Mouse (Mus musculus): Measurements from ENCODE around the gene Radil. TPM values are rescaled to one million over a fixed set of nuclear protein-coding genes. Genes with fewer than 3 reads are reported as not detected.

Gene Radil
- total RNA-seq (2023) = not detected

DNA sequence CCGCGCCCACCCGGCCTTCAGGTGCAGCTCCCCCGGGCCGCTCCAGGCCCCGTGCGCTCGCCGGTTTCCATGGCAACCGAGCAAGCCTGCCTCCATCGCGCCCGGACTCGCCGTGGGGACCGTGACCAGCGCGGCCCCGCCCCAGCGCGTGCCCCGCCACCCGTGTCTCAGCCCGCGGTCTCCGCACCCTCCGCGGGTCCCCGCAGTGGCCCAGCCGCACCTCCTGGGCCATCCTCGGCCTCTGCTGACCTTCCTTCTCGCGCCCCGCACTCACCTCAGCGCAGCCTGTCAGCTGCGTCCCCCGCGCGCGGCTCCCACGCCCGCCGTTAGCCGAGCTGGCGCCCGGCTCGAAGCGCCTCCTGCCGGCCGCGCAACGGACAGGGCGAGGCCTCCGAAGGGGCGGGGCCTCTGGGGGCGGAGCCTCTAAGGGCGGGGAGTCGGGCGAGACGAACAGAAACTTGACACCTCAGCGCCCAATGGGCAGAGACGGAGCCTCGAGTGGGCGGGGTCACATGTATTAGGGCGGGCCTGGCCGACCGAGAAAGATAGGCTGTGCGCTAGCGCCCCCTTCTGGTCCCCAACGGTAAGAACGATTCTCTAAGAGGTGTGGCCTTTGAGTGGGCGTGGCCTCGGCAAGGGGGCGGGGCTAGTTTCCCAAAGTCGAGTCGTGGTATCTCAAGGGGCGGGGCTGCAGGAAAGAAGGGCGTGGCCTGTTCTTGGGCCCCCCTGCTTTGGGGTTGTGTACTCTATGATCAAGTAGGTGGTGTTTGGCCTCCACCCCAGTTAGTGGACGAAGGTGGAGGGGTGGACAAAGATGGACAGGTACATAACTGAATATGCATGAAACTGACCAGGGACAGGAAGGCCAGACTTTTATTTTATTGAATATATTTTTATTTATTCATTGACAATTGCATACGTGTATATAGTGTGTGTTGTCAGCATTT lies at the start of gene Radil:
Radil (minus strand) TSS at position 393 of the 947 bp plus-strand sequence.

DNA sequence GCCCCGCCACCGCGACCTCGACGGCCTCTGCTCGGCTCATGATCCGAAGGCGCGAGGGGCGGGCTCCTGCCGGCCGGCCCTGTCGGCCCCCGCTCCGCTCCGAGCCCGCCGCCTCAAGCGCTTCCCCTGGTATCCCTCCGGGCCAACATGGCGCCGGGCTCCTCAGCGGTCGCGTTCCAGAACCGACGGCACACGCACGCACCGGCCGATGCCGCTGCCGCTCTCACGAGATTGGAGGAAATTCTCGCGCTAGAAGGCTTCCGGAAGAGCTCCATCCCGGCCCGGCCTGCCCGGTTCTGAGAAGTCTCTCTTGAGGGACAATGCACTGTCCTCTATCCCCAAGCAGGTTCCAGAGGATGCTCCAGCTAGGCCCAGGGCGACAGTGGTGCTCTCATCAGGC lies 21.0 kb downstream of the Radil start, which contains the start of gene Papolb:
Papolb (minus strand) TSS at position 162 of the 400 bp plus-strand sequence.

GRCm38 (mm10) chr5:142463461-142464454 lies 87.1 kb downstream of the Radil start, which contains the start of gene Ap5z1:
Gene Ap5z1 (plus strand): TSS chr5:142463944.

Other genes with a start within 250 kb of the Radil start
- gene Foxk1, start 149.6 kb downstream of the Radil start, total RNA-seq (2023) = 100 to 1,000 TPM; 112 to 114 TPM
- gene Ap5z1, start 87.2 kb downstream of the Radil start, total RNA-seq (2023) = 10 to 100 TPM; 48.2 to 57.5 TPM
- not detected for gene Papolb, start 21.0 kb downstream of the Radil start, total RNA-seq (2023)
- gene Mmd2, start 57.7 kb upstream of the Radil start, total RNA-seq (2023) = not detected
- gene Wipi2, start 76.6 kb upstream of the Radil start, total RNA-seq (2023) = 10 to 100 TPM; 65.7 to 68.9 TPM
- not detected for gene Slc29a4, start 141.4 kb upstream of the Radil start, total RNA-seq (2023)